Mouse (Mus musculus) thymus, postnatal 36 days (tissue): ENCODE data around the gene Vmn1r198.
"Not testable (repeated sequence)": the region's sequence is repeated elsewhere in the genome, so short reads cannot be mapped to it uniquely, and the experiment has no call there.

Experiments used
- DNase-seq, 2 experiments: peaks; one replicate each; pipeline ENCODE4 v3.0.0; 2022; ENCODE audit warnings: mixed read lengths in 2 of 2

Vmn1r198 gene

DNA sequence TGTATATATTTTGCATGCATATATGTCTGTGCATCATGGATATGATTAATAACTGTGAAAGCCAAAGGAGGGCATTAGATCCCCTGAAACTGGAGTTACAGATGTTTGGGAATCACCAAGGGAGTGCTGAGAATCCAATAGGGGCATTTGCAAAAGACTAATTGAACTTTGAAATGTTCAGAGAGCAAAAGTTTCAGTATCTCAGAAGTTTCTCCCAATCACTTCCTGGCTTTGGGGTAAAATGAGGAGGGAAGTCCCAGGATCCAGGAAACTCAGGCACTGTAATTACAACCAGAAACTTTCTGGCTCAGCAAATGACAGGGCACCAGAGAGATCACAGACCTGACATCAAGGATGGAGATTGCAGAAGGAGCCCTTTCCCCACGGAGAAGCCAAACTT lies at the start of gene Vmn1r198:
Vmn1r198 (plus strand) TSS at position 301 of the 400 bp plus-strand sequence.
- DNase-seq, result no peak

DNA sequence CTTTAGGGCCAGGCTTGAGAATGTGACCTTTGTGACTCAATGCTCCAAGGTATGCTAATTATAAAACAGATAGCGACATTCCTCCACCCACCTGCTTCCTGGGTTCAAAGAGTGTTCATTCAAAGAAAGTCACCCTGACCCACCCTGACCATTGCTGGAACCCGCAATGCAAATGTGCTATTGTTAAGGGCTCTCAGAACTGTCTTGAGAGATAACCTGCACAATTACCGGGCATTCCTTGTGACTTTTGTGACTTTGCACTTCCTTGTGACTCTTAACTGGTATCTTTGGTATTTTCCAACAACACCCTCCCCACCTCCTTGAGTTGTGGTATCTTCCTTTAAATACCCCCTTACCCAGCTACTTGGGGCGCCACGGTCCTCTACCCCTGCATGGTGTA lies 42.1 kb upstream of the Vmn1r198 start:
- not testable (repeated sequence) for DNase-seq

DNA sequence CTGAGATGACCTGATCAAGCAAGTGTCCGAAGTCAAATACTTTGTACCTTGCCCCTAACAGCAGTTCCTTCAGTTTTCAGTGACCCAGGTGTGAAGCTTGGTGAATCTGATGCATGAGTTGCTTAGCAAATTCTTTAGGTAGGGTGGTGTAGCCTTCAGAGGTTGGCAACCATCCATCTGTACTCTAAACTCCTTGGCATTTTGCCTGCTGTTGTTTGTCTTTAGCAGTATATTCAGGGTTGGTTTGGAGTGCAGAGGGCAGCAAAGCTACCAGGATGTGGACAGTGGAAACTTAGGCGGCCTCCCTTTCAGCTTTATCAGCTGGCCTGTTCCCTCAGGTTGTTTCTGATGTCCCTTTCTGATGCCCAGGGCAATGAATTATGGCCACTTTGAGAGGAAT lies 34.8 kb upstream of the Vmn1r198 start:
- no peak for DNase-seq

DNA sequence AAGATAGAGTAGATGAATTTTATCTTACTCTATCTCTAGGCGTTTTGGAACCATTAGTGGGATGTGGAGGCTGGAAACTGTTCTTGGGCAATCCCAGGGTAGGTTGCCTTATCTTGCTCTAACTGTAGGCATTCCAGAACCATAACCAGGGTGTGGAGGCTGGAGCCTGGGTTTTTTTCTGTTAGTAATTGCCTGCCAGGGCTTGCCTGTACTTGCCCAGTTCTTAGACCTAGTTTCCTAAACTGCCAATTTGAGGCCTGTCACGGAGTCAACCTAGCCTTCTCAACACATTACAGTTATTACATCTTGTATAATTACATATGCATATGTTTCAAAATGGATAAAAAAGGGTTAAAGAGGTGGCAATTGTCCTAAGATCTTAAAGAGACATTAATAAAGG lies 32.8 kb upstream of the Vmn1r198 start:
- DNase-seq, result no peak

DNA sequence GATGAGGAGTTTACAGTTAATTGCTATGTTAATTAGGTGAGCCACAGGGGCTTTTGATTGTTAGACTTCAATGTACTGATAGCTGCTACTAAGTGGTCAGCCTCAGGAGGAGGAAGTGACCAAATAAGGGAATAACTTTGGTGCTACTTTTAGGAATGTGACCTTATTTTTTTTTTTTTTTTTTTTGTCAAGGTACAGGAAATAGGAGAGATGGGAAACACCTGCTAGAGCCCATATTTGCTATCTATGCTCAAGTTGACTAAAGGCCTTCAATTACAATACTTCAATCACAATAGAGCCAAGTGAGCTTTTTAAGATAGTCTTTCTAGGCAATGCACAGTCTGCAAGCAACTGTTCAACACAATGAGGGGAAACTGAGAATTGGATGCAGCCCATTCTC lies 30.1 kb upstream of the Vmn1r198 start:
- DNase-seq, result no peak

DNA sequence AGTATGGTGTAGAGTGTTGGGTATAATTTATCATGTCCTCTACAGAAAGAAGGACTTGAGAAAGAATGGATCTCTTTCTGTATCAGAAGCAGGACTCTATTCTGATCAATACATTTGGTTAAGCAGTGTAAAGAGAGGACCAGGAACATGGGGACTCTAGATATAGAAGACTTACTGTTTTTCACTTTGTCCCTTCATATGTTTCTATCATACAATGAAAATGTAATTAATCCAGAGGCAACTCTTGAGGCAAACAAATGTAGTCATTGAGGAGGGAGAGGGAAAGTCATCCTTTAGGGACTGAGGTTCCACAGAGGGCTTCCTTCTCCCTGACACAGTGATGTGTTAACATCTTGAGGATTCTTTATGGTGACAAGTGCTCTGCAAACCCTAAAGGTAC lies 25.9 kb upstream of the Vmn1r198 start, which contains the start of gene Vmn1r197:
Vmn1r197 (plus strand) TSS at position 301 of the 400 bp plus-strand sequence.
- DNase-seq, result no peak

DNA sequence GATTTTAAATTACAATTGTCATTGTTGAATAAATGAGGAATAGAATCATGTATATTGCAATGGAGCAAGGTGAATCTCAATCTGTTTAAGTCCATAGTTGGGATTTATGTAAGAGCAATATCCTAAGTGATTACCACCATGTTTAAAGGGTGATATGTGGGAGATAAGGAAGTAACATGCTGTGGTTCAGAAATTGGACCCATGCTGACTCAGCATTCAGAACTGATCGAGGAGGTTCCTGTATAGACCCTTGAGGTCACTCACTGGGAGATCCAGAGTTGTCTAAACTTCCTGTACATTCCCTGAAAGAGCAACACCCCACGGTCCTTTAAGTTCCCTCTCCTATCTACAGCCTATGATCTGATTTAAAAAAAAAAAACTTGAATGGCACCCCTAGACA lies 16.9 kb upstream of the Vmn1r198 start:
- DNase-seq, result no peak

DNA sequence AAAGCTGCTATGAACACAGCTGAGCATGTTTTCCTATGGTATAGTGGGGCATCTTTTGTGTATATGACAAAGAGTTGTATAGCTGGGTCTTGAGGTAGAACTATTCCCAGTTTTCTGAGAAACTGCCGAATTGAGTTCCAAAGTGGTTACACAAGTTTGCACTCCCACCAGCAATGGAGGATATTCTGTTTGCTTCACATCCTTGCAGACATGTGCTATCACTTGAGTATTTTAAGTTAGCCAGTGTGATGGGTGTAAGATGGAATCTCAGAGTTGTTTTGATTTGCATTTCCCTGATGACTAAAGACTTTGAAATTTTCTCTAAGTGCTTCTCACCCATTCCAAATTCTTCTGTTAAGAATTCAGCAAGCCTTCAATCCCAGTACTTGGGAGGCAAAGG lies 14.6 kb upstream of the Vmn1r198 start:
- DNase-seq, result no peak

DNA sequence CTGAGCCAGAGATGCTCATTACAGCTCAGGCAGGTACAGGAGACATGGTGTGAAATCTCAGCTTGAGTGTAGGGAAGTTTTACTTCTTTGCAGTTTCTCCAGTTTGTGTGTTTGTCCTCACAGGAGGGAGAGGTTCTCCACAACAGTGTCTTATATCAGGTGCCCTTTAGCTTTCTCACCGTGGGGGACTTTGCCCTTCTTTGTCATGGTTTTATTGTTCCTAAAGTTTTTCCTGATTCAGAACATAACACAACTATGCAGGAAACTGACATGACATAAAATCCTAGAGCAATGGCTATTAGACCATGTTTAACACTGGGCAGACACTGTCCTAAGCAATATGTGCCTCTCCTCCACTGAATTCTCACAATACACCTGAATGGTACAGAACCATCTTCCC lies 649 bp downstream of the Vmn1r198 start:
- DNase-seq, result no peak

DNA sequence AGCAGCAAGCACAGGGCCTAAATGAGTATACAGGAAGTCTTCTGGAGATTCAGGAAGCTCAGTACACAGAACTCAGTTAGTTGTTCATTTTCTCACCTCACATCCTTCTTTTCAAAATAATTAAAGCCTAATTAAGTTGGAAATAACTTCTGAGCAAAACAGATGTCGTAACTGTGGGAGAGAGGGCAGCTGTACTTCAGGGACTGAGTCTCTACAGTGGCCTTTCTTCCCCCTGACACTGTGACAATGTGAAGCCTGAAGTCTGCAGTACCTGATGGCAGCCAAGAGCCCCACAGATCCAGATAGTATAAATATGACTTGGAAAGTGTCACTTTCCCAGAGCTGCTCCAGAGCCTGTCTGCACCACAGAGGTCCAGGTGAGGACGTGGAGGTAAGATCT lies 29.4 kb downstream of the Vmn1r198 start, which contains the start of gene Vmn1r199:
Vmn1r199 (plus strand) TSS at position 301 of the 400 bp plus-strand sequence.
- DNase-seq, result no peak

DNA sequence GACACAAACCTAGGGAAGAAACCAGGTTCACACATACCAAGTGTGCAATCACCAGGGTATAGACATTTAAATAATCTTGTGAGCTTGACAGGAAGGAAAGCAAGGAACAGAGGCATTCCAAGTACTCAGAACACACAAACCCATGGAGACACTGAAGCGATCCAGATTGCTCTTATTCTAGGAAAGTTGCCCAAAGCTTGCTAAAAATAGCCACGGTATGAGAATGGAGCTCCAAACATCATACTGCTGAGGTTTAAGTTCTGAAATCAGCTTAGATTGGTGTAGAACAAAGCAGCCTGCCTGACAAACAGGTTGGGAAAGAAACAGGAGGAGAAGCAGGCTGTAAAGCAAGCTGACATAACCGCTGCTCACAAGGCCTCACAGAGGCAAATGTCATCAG lies 31.0 kb downstream of the Vmn1r198 start:
- DNase-seq, result not testable (repeated sequence)

DNA sequence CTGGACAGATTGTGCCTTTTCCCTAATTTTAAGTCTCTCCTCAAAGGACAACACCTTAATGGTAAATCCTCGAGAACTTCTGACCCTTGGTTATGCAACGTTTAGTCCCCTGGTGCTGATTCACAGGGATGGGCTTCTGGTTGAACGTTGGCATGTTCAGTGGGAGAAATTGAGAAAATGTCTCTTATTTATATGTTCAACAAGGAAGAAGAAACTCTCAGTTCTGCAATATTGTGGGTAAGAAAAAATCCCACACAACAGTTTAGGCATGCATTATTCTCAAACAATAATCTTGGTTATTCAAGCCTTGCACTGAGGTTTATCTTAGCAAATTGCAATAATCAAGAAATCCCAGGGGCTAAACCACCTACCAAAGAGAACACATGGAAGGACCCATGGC lies 33.2 kb downstream of the Vmn1r198 start:
- no peak for DNase-seq

DNA sequence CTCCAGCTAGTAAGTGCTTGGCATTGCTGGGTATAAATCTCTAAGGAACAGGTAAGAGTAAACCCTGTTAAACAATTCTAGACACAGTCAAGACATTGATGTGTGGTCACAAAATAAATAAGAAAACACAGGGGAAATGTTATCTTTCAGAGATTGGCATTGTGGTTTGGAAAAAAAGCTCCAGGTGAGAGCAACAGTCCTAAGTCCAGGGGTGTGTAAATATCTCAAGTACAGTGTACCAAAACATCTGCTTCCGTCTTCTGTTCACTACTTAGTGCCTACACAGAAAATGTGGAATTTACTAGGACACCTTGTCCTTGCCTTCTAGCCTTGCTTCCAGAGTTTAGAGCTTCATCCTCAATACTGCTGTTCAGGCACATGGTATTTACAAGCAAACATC lies 36.9 kb downstream of the Vmn1r198 start:
- DNase-seq, result no peak

DNA sequence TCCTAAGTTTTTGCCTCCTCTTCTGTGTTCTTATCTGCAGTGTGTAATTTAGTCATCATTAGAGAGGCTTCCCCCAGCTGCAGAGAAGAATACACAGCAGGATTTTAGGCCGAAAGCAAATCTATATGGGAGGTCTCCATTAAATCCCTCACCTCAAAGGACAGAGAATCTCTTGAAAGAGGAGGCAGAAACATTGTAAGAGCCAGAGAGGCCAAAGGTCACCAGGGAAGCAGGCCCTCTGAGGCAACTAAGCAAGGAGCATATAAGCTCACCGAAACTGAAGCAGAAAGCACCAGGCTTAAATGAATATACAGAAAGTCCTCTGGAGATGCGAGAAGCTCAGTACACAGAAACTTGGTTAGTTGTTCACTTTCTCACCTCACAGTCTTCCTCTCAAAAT lies 39.9 kb downstream of the Vmn1r198 start, which contains the start of gene Vmn1r200:
Vmn1r200 (plus strand) TSS at position 301 of the 400 bp plus-strand sequence.
- DNase-seq, result no peak

DNA sequence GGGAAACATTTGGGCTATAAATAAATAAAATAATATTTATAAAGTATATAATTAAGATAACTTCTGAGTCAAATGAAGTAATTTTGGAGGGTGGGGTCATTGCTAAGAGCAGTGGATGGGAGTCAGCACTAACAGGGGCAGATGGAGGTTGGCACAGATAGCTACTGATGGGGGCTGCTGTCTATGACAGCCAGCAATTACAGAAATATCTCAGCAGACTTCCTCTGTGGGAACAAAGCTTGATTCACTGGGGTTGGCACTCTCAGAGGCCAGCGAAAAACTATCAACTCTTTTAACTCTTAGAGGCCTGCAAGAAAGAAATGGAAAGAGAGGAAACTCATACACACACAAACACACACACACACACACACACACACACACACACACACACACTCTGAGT lies 52.8 kb downstream of the Vmn1r198 start:
- DNase-seq, result no peak
